Mouse (Mus musculus): ENCODE results near the gene Gimap1. TPM values are rescaled to one million over a fixed set of nuclear protein-coding genes. Genes with fewer than 3 reads are reported as not detected.

The Gimap1 gene
- polyA plus RNA-seq, 1 experiment, result not detected

DNA sequence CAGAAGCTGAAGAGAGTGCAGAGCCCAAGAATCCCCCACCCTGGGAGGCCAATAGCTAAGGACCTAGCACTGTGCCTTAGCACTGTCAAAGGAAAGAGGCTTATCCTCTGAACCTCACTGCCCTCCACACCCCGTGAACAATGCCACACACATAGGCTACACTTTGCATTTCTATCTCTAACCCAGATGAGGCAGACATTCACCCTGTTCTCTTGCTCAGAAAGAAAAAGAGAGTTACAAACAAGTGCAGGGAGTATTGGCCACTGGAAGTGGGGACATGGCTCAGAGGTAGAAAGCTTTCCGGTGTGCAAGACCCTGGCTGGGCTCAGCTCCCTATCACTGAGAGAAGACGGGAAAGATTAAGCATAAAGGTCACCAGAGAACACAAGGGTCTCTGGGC is 32.7 kb upstream of the Gimap1 start:
- Histone ChIP-seq H3K4me3 (ENCODE audit: insufficient read depth, poor library complexity, severe bottlenecking) (no peak overlapping the region), H3ac (ENCODE audit: control insufficient read depth, insufficient read length, low read depth) (no peak overlapping the region)
- TF ChIP-seq CTCF (IDR thresholded peaks at IDR 0.05; ENCODE audit: control insufficient read depth, insufficient read depth, insufficient read length), result no peak
- TF ChIP-seq MYOG (IDR thresholded peaks at IDR 0.05; ENCODE audit: control insufficient read depth, extremely low read depth, insufficient read length), result no peak
- no peak for TF ChIP-seq FOSL1 (IDR thresholded peaks at IDR 0.05; ENCODE audit: insufficient read depth, low read length, poor library complexity, severe bottlenecking)
- TF ChIP-seq CEBPB (IDR thresholded peaks at IDR 0.05; ENCODE audit: low read depth), result no peak
- TF ChIP-seq USF1 (IDR thresholded peaks at IDR 0.05; ENCODE audit: low read depth), result no peak
- no peak for TF ChIP-seq MAX (IDR thresholded peaks at IDR 0.05)
- no peak for TF ChIP-seq MYOD1 (IDR thresholded peaks at IDR 0.05; ENCODE audit: control insufficient read depth, insufficient read length, low read depth)

DNA sequence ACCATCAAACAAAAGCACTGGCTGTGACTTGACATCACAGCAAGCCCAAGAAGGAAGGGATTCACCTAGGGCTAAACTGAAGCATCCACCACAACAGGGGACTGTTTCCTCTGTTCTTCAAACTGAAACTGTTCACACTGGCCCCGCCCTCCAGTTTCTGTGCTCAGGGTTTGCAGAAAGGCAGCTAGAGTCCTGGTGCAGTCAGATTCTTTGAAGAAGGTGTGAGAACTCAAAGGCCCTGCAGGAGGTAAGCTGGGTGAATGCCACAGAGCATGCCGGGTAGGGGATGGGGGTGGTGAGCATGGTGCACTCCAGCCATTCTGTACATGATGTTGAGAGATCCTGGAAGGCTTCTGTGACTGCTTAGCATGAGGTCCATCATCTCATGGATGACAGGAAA is 20.4 kb upstream of the Gimap1 start, which contains the start of the genes Gm28053 and Gimap7:
Gm28053 (plus strand) TSS at position 153 of the 400 bp plus-strand sequence.
Gimap7 (plus strand) TSS at position 167 of the 400 bp plus-strand sequence.
- TF ChIP-seq CTCF (IDR thresholded peaks at IDR 0.05; ENCODE audit: control insufficient read depth, insufficient read depth, insufficient read length), result no peak
- no peak for TF ChIP-seq MAX (IDR thresholded peaks at IDR 0.05)
- no peak for TF ChIP-seq MYOG (IDR thresholded peaks at IDR 0.05; ENCODE audit: control insufficient read depth, extremely low read depth, insufficient read length)
- TF ChIP-seq FOSL1 (IDR thresholded peaks at IDR 0.05; ENCODE audit: insufficient read depth, low read length, poor library complexity, severe bottlenecking), result no peak
- TF ChIP-seq CEBPB (IDR thresholded peaks at IDR 0.05; ENCODE audit: low read depth), result no peak
- no peak for TF ChIP-seq MYOD1 (IDR thresholded peaks at IDR 0.05; ENCODE audit: control insufficient read depth, insufficient read length, low read depth)
- no peak for TF ChIP-seq USF1 (IDR thresholded peaks at IDR 0.05; ENCODE audit: low read depth)
- Histone ChIP-seq H3K36me3 (ENCODE audit: control insufficient read depth, insufficient read depth) (no peaks in the 10 kb centered on the region), H3K27me3 (ENCODE audit: control insufficient read depth, insufficient read depth, insufficient read length) (no peaks in the 10 kb centered on the region), H3K4me3 (ENCODE audit: insufficient read depth, poor library complexity, severe bottlenecking) (no peak within 1 kb of the TSS), H3K79me3 (ENCODE audit: low read depth) (no peaks in the 10 kb centered on the region), H3ac (ENCODE audit: control insufficient read depth, insufficient read length, low read depth) (no peak within 1 kb of the TSS), H3K79me2 (ENCODE audit: control insufficient read depth, insufficient read depth) (no peaks in the 10 kb centered on the region)

More for the DNA sequence above, 32.7 kb upstream of the Gimap1 start:
- Histone ChIP-seq H3K79me3 (ENCODE audit: low read depth) (no peaks in the 10 kb centered on the region), H3K79me2 (ENCODE audit: control insufficient read depth, insufficient read depth) (no peaks in the 10 kb centered on the region), H3K27me3 (ENCODE audit: control insufficient read depth, insufficient read depth, insufficient read length) (no peaks in the 10 kb centered on the region), H3K36me3 (ENCODE audit: control insufficient read depth, insufficient read depth) (no peaks in the 10 kb centered on the region)

DNA sequence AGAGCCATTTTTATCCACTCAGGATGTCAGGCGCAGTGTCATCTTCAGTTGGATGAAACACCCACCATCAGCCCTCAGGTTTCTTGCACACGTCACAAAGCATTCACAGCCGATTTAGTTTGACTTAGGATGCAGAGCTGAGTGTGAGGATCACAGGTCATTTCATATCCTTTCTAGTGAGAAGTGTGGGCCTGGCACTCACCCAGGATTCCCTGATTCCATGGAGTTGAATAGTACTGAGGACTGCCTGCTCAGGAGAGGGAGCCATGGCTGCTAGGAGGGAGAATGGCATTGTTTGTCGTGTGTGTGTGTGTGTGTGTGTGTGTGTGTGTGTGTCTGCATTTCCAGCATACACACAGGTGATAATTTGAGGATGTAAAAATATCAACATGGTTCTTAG is 18.5 kb upstream of the Gimap1 start:
- no peak for TF ChIP-seq MYOG (IDR thresholded peaks at IDR 0.05; ENCODE audit: control insufficient read depth, extremely low read depth, insufficient read length)
- TF ChIP-seq MAX (IDR thresholded peaks at IDR 0.05), result no peak
- no peak for TF ChIP-seq FOSL1 (IDR thresholded peaks at IDR 0.05; ENCODE audit: insufficient read depth, low read length, poor library complexity, severe bottlenecking)
- TF ChIP-seq CEBPB (IDR thresholded peaks at IDR 0.05; ENCODE audit: low read depth), result no peak
- TF ChIP-seq MYOD1 (IDR thresholded peaks at IDR 0.05; ENCODE audit: control insufficient read depth, insufficient read length, low read depth), result no peak
- no peak for TF ChIP-seq CTCF (IDR thresholded peaks at IDR 0.05; ENCODE audit: control insufficient read depth, insufficient read depth, insufficient read length)
- Histone ChIP-seq H3K4me3 (ENCODE audit: insufficient read depth, poor library complexity, severe bottlenecking) (no peak overlapping the region), H3K79me2 (ENCODE audit: control insufficient read depth, insufficient read depth) (no peaks in the 10 kb centered on the region), H3K27me3 (ENCODE audit: control insufficient read depth, insufficient read depth, insufficient read length) (no peaks in the 10 kb centered on the region), H3ac (ENCODE audit: control insufficient read depth, insufficient read length, low read depth) (no peak overlapping the region), H3K79me3 (ENCODE audit: low read depth) (no peaks in the 10 kb centered on the region), H3K36me3 (ENCODE audit: control insufficient read depth, insufficient read depth) (no peaks in the 10 kb centered on the region)

DNA sequence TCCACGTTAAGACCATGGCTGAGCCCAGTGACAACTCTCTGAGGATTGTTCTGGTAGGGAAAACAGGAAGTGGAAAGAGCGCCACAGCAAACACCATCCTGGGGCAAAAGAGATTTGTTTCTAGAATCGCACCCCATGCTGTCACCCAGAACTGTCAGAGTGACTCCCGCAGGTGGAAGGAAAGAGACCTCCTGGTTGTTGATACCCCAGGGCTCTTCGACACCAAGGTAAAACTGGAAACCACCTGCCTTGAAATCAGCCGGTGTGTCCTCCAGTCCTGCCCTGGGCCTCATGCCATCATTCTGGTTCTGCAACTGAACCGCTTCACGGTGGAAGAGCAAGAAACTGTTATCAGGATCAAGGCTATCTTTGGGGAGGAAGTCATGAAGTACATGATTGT is 15.4 kb upstream of the Gimap1 start:
- Histone ChIP-seq H3K79me3 (ENCODE audit: low read depth) (no peaks in the 10 kb centered on the region), H3ac (ENCODE audit: control insufficient read depth, insufficient read length, low read depth) (no peak overlapping the region), H3K4me3 (ENCODE audit: insufficient read depth, poor library complexity, severe bottlenecking) (no peak overlapping the region), H3K27me3 (ENCODE audit: control insufficient read depth, insufficient read depth, insufficient read length) (no peaks in the 10 kb centered on the region), H3K36me3 (ENCODE audit: control insufficient read depth, insufficient read depth) (no peaks in the 10 kb centered on the region), H3K79me2 (ENCODE audit: control insufficient read depth, insufficient read depth) (no peaks in the 10 kb centered on the region)
- TF ChIP-seq USF1 (IDR thresholded peaks at IDR 0.05; ENCODE audit: low read depth), result no peak
- no peak for TF ChIP-seq MYOG (IDR thresholded peaks at IDR 0.05; ENCODE audit: control insufficient read depth, extremely low read depth, insufficient read length)
- TF ChIP-seq MYOD1 (IDR thresholded peaks at IDR 0.05; ENCODE audit: control insufficient read depth, insufficient read length, low read depth), result no peak
- no peak for TF ChIP-seq CEBPB (IDR thresholded peaks at IDR 0.05; ENCODE audit: low read depth)
- TF ChIP-seq CTCF (IDR thresholded peaks at IDR 0.05; ENCODE audit: control insufficient read depth, insufficient read depth, insufficient read length), result no peak
- TF ChIP-seq MAX (IDR thresholded peaks at IDR 0.05), result no peak
- no peak for TF ChIP-seq FOSL1 (IDR thresholded peaks at IDR 0.05; ENCODE audit: insufficient read depth, low read length, poor library complexity, severe bottlenecking)

DNA sequence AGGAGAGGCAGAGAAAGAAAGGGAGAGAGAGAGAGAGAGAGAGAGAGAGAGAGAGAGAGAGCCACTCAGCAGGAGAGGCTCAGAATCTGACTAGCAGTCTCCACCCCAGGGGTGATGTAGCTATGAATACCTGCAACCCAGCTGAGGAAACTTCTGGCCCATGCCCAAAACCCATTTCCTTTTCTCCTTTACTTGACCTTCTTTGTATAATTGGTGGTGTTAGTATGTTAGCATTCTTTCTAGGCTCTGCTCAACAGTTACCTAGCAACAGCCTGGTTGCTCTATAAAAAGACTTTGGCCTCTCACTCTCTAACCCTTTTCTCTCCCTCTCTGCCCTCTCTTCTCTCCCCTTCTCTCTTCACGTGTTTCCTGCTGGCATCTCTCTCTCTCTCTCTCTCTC is 13.4 kb upstream of the Gimap1 start:
- Histone ChIP-seq H3ac (ENCODE audit: control insufficient read depth, insufficient read length, low read depth) (no peak overlapping the region), H3K4me3 (ENCODE audit: insufficient read depth, poor library complexity, severe bottlenecking) (no peak overlapping the region), H3K79me2 (ENCODE audit: control insufficient read depth, insufficient read depth) (no peaks in the 10 kb centered on the region), H3K27me3 (ENCODE audit: control insufficient read depth, insufficient read depth, insufficient read length) (no peaks in the 10 kb centered on the region), H3K36me3 (ENCODE audit: control insufficient read depth, insufficient read depth) (no peaks in the 10 kb centered on the region), H3K79me3 (ENCODE audit: low read depth) (no peaks in the 10 kb centered on the region)
- TF ChIP-seq USF1 (IDR thresholded peaks at IDR 0.05; ENCODE audit: low read depth), result no peak
- TF ChIP-seq CEBPB (IDR thresholded peaks at IDR 0.05; ENCODE audit: low read depth), result no peak
- TF ChIP-seq CTCF (IDR thresholded peaks at IDR 0.05; ENCODE audit: control insufficient read depth, insufficient read depth, insufficient read length), result no peak
- TF ChIP-seq FOSL1 (IDR thresholded peaks at IDR 0.05; ENCODE audit: insufficient read depth, low read length, poor library complexity, severe bottlenecking), result no peak
- no peak for TF ChIP-seq MAX (IDR thresholded peaks at IDR 0.05)
- no peak for TF ChIP-seq MYOD1 (IDR thresholded peaks at IDR 0.05; ENCODE audit: control insufficient read depth, insufficient read length, low read depth)
- TF ChIP-seq MYOG (IDR thresholded peaks at IDR 0.05; ENCODE audit: control insufficient read depth, extremely low read depth, insufficient read length), result no peak

DNA sequence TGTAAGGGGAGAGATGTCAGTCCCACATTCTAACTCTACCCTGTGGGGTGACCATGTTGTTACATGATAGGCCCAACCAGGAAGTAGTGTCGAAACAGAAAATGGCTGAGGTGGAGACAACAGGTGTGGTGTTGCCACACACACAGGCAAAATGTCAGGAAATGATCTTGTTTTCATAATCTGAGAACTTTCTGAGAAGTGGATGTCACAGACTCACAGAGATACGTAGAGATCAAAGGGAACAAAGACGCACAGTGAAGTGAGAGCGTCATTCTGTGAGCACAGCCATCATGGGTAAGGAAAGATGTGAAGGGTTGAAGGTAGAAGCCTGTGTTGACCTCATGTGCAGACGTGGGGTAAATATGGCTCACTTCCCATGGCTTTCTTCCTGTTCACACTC is 11.1 kb upstream of the Gimap1 start:
- no peaks in the 10 kb centered on the region for H3K27me3 ChIP-seq (ENCODE audit: control insufficient read depth, insufficient read depth, insufficient read length)
- TF ChIP-seq CTCF (IDR thresholded peaks at IDR 0.05; ENCODE audit: control insufficient read depth, insufficient read depth, insufficient read length) (no peak), MYOD1 (IDR thresholded peaks at IDR 0.05; ENCODE audit: control insufficient read depth, insufficient read length, low read depth) (no peak), MAX (IDR thresholded peaks at IDR 0.05) (no peak), MYOG (IDR thresholded peaks at IDR 0.05; ENCODE audit: control insufficient read depth, extremely low read depth, insufficient read length) (no peak), USF1 (IDR thresholded peaks at IDR 0.05; ENCODE audit: low read depth) (no peak), FOSL1 (IDR thresholded peaks at IDR 0.05; ENCODE audit: insufficient read depth, low read length, poor library complexity, severe bottlenecking) (no peak), CEBPB (IDR thresholded peaks at IDR 0.05; ENCODE audit: low read depth) (no peak)
- H3K4me3 ChIP-seq (ENCODE audit: insufficient read depth, poor library complexity, severe bottlenecking), result no peak overlapping the region
- H3ac ChIP-seq (ENCODE audit: control insufficient read depth, insufficient read length, low read depth), result no peak overlapping the region
- no peaks in the 10 kb centered on the region for H3K79me2 ChIP-seq (ENCODE audit: control insufficient read depth, insufficient read depth)
- H3K36me3 ChIP-seq (ENCODE audit: control insufficient read depth, insufficient read depth), result no peaks in the 10 kb centered on the region
- H3K79me3 ChIP-seq (ENCODE audit: low read depth), result no peaks in the 10 kb centered on the region
